18 mouse cellular contexts compared by ENCODE assay signal in genomic region chr11:53528397-53529252, GRCm38 (mm10). TPM values are rescaled to one million over a fixed set of nuclear protein-coding genes. Genes with fewer than 3 reads are reported as not detected.
DNase-seq lines count a peak whose midpoint lies in the region; ATAC-seq and TF ChIP-seq lines count a peak whose summit lies in the region.
"Had no signal": no experiment of that assay in that cellular context is flagged by ENCODE, and none has a peak within 500 bp of the region (broad histone marks: within the 10 kb centered on the region; RNA-seq: fewer than 3 reads in every experiment).

No protein-coding gene starts in this region.

- H3K9me3 ChIP-seq in forebrain, embryonic 10.5 days: no peaks in the 10 kb centered on the region
- H3K9me3 ChIP-seq in forebrain, embryonic 16.5 days (ENCODE audit: control insufficient read depth, low read length): no peaks in the 10 kb centered on the region
- no peaks in the 10 kb centered on the region for H3K9me3 ChIP-seq in hindbrain, postnatal 0 days (ENCODE audit: low read length)
- H3K9me3 ChIP-seq in hindbrain, embryonic 16.5 days (ENCODE audit: control insufficient read depth, low read length): no peaks in the 10 kb centered on the region
- H3K9me3 ChIP-seq in MEL (replicated peaks; ENCODE audit: insufficient read depth, low read length): no peaks in the 10 kb centered on the region
- H3K9me3 ChIP-seq in liver, embryonic 13.5 days (replicated peaks): no peaks in the 10 kb centered on the region
- H3K9me3 ChIP-seq: embryonic facial prominence, embryonic 13.5 days; hindbrain, embryonic 12.5 days had no signal

- H3K4me1 ChIP-seq in forebrain, embryonic 10.5 days: peaks cover 51% of the 10 kb centered on the region
- H3K4me1 ChIP-seq in forebrain, embryonic 16.5 days (replicated peaks; ENCODE audit: control insufficient read depth, insufficient read depth, low read length): peaks cover 17% of the 10 kb centered on the region
- peaks cover 3% of the 10 kb centered on the region for H3K4me1 ChIP-seq in hindbrain, postnatal 0 days (ENCODE audit: insufficient read depth, low read length)
- H3K4me1 ChIP-seq in hindbrain, embryonic 16.5 days (ENCODE audit: control insufficient read depth, insufficient read depth, low read depth, low read length): no peaks in the 10 kb centered on the region; the same call in 1 of the 2 replicates
- peaks cover 31 to 69% of the 10 kb centered on the region in 2 experiments for H3K4me1 ChIP-seq in MEL (ENCODE audit: control insufficient read depth in 1 of 2, insufficient read depth in 2 of 2, low read length in 2 of 2)
- H3K4me1 ChIP-seq in liver, embryonic 13.5 days (replicated peaks): peaks cover 81% of the 10 kb centered on the region

- TF ChIP-seq EP300 in MEL (IDR thresholded peaks at IDR 0.05; ENCODE audit: low read depth in 1 of 2, low read length in 2 of 2): peak; percentile 76 to 90

- ATAC-seq in forebrain, embryonic 16.5 days: no peak
- no peak for ATAC-seq in hindbrain, postnatal 0 days
- ATAC-seq in hindbrain, embryonic 16.5 days: no peak
- peak; percentile 39 for ATAC-seq in liver, embryonic 13.5 days (ENCODE audit: low read depth)
- ATAC-seq: midbrain, embryonic 16.5 days had no signal

- DNase-seq in forebrain, embryonic 10.5 days (ENCODE audit: extremely low spot score, low spot score): no peak
- no peak for DNase-seq in hindbrain, postnatal 0 days (ENCODE audit: low spot score)
- peak; percentile 70 for DNase-seq in MEL (ENCODE audit: low read depth, low spot score)
- DNase-seq in liver, embryonic 13.5 days: no peak
- DNase-seq in kidney, adult 11 months: no peak
- no peak for DNase-seq in layer of hippocampus, postnatal 25 days (ENCODE audit: extremely low spot score in 1 of 2, low spot score in 1 of 2)

- H3K27ac ChIP-seq in forebrain, embryonic 10.5 days: 0 out of 2 replicates have a peak overlapping the region, but pooled peaks have one; percentile 16
- H3K27ac ChIP-seq in forebrain, embryonic 16.5 days (ENCODE audit: low read length): no peak overlapping the region
- H3K27ac ChIP-seq in hindbrain, postnatal 0 days: no peak overlapping the region
- no peak overlapping the region for H3K27ac ChIP-seq in hindbrain, embryonic 16.5 days (ENCODE audit: low read depth, low read length)
- H3K27ac ChIP-seq in MEL (ENCODE audit: control insufficient read depth, low read depth, low read length): peak overlapping the region; percentile 51
- peak overlapping the region; percentile 23; the same call in 1 of the 2 replicates for H3K27ac ChIP-seq in liver, embryonic 13.5 days
- H3K27ac ChIP-seq: embryonic facial prominence, embryonic 13.5 days; hindbrain, embryonic 12.5 days; liver, embryonic 14.5 days had no signal

- peaks cover 16% of the 10 kb centered on the region for H3K36me3 ChIP-seq in forebrain, embryonic 10.5 days (replicated peaks)
- no peaks in the 10 kb centered on the region for H3K36me3 ChIP-seq in forebrain, embryonic 16.5 days (ENCODE audit: control insufficient read depth, insufficient read depth)
- peaks cover 4% of the 10 kb centered on the region for H3K36me3 ChIP-seq in hindbrain, postnatal 0 days (ENCODE audit: insufficient read depth, low read length)
- peaks cover 3% of the 10 kb centered on the region; the same call in 1 of the 2 replicates for H3K36me3 ChIP-seq in hindbrain, embryonic 16.5 days (ENCODE audit: control insufficient read depth, insufficient read depth, low read length)
- peaks cover 24 to 62% of the 10 kb centered on the region in 2 experiments for H3K36me3 ChIP-seq in MEL (ENCODE audit: control insufficient read depth in 1 of 2, insufficient read depth in 2 of 2, low read length in 2 of 2)
- peaks cover 45% of the 10 kb centered on the region for H3K36me3 ChIP-seq in liver, embryonic 13.5 days

- H3K79me2 ChIP-seq in MEL (ENCODE audit: control insufficient read depth, insufficient read depth, low read length, poor library complexity): peaks cover 78% of the 10 kb centered on the region

- no peak overlapping the region for H3K4me3 ChIP-seq in forebrain, embryonic 10.5 days
- H3K4me3 ChIP-seq in forebrain, embryonic 16.5 days (replicated peaks; ENCODE audit: low read length): no peak overlapping the region
- H3K4me3 ChIP-seq in hindbrain, postnatal 0 days (ENCODE audit: low read length): no peak overlapping the region
- H3K4me3 ChIP-seq in hindbrain, embryonic 16.5 days (ENCODE audit: low read length): no peak overlapping the region
- H3K4me3 ChIP-seq in MEL (ENCODE audit: control insufficient read depth in 1 of 2, insufficient read depth in 1 of 2, low read depth in 2 of 2, low read length in 2 of 2): no peak overlapping the region
- H3K4me3 ChIP-seq in liver, embryonic 13.5 days (replicated peaks): no peak overlapping the region
- H3K4me3 ChIP-seq: embryonic facial prominence, embryonic 13.5 days; hindbrain, embryonic 12.5 days had no signal

- no peak for TF ChIP-seq POLR2A in MEL (IDR thresholded peaks at IDR 0.05; ENCODE audit: control insufficient read depth in 1 of 2, insufficient read depth in 1 of 2, low read depth in 1 of 2, low read length in 2 of 2, poor library complexity in 1 of 2)

- no peak overlapping the region for H3K4me2 ChIP-seq in forebrain, embryonic 16.5 days (ENCODE audit: low read length)
- peak overlapping the region; percentile 8; the same call in 1 of the 2 replicates for H3K4me2 ChIP-seq in hindbrain, postnatal 0 days (ENCODE audit: low read depth, low read length)
- H3K4me2 ChIP-seq in hindbrain, embryonic 16.5 days (ENCODE audit: low read length): no peak overlapping the region
- H3K4me2 ChIP-seq in liver, embryonic 13.5 days: no peak overlapping the region
- H3K4me2 ChIP-seq: embryonic facial prominence, embryonic 13.5 days had no signal

- no peak for TF ChIP-seq RAD21 in MEL (IDR thresholded peaks at IDR 0.05; ENCODE audit: low read depth, low read length)

- TF ChIP-seq CTCF in hindbrain, postnatal 0 days (IDR thresholded peaks at IDR 0.05; ENCODE audit: low read depth): no peak
- TF ChIP-seq CTCF in MEL (IDR thresholded peaks at IDR 0.05 in 2 of 3, conservative IDR thresholded peaks at IDR 0.05 in 1 of 3; ENCODE audit: control insufficient read depth in 1 of 3, insufficient read depth in 1 of 3, low read depth in 2 of 3, low read length in 3 of 3, poor library complexity in 1 of 3, severe bottlenecking in 1 of 3): no peak

- no peaks in the 10 kb centered on the region for H3K27me3 ChIP-seq in forebrain, embryonic 10.5 days (ENCODE audit: poor library complexity, severe bottlenecking)
- no peaks in the 10 kb centered on the region for H3K27me3 ChIP-seq in forebrain, embryonic 16.5 days (replicated peaks; ENCODE audit: control insufficient read depth, insufficient read depth, low read length)
- H3K27me3 ChIP-seq in hindbrain, postnatal 0 days (ENCODE audit: insufficient read depth, low read length): no peaks in the 10 kb centered on the region
- H3K27me3 ChIP-seq in hindbrain, embryonic 16.5 days (replicated peaks; ENCODE audit: control insufficient read depth, insufficient read depth, low read length): no peaks in the 10 kb centered on the region
- no peaks in the 10 kb centered on the region for H3K27me3 ChIP-seq in MEL (ENCODE audit: control insufficient read depth in 1 of 2, insufficient read depth in 2 of 2, low read length in 2 of 2)
- no peaks in the 10 kb centered on the region for H3K27me3 ChIP-seq in liver, embryonic 13.5 days
- H3K27me3 ChIP-seq: embryonic facial prominence, embryonic 13.5 days had no signal

- WGBS in forebrain, embryonic 10.5 days: 84% methylated on average over 9 of the region's 9 CpGs
- WGBS in forebrain, embryonic 16.5 days: 84% methylated on average over 9 of the region's 9 CpGs
- WGBS in hindbrain, postnatal 0 days: 83% methylated on average over 8 of the region's 9 CpGs
- 79% methylated on average over 9 of the region's 9 CpGs for WGBS in hindbrain, embryonic 16.5 days
- 44% methylated on average over 9 of the region's 9 CpGs for WGBS in liver, embryonic 13.5 days (ENCODE audit: insufficient replicate concordance)

- no peak overlapping the region for H3K9ac ChIP-seq in forebrain, embryonic 16.5 days (replicated peaks; ENCODE audit: low read depth, low read length)
- H3K9ac ChIP-seq in hindbrain, postnatal 0 days (replicated peaks; ENCODE audit: low read length): no peak overlapping the region
- no peak overlapping the region for H3K9ac ChIP-seq in hindbrain, embryonic 16.5 days (ENCODE audit: low read depth, low read length)
- peak overlapping the region; percentile 25 for H3K9ac ChIP-seq in MEL (ENCODE audit: control insufficient read depth, low read depth, low read length, poor library complexity, severe bottlenecking)
- peak overlapping the region; percentile 49; the same call in 1 of the 2 replicates for H3K9ac ChIP-seq in liver, embryonic 13.5 days
- H3K9ac ChIP-seq: embryonic facial prominence, embryonic 13.5 days; hindbrain, embryonic 12.5 days; liver, embryonic 14.5 days had no signal

RNA-seq across cellular contexts. Expression of gene Sept8, which starts 9.6 kb away (rescaled TPM):
- 22.7 and 22.9 TPM in 2 replicates for polyA plus RNA-seq in forebrain, embryonic 10.5 days (2016; fragmentation: Nextera tagmentation; extraction: Ambion mirVana)
- polyA plus RNA-seq in forebrain, embryonic 16.5 days (2015; fragmentation: Nextera tagmentation; extraction: Ambion mirVana): 23.3 and 25.6 TPM in 2 replicates
- total RNA-seq in hindbrain, postnatal 0 days (2014; rRNA removed): 55.3 and 56.6 TPM in 2 replicates
- 19.1 and 20.9 TPM in 2 replicates for polyA plus RNA-seq in hindbrain, postnatal 0 days (2015; fragmentation: Nextera tagmentation; extraction: Ambion mirVana)
- 23.1 and 23.4 TPM in 2 replicates for polyA plus RNA-seq in hindbrain, embryonic 16.5 days (2015; fragmentation: Nextera tagmentation; extraction: Ambion mirVana)
- 199 and 278 TPM in 2 replicates for total RNA-seq in MEL (2012; rRNA removed)
- polyA plus RNA-seq in MEL (2012; ENCODE audit: insufficient read depth in 1 of 2, insufficient read length in 2 of 2, low read depth in 1 of 2, low replicate concordance in 2 of 2, missing spikeins in 1 of 2): 100 to 1,000 TPM; 196 to 294 TPM
- polyA plus RNA-seq in liver, embryonic 13.5 days (2015; fragmentation: Nextera tagmentation; extraction: Ambion mirVana): 21.9 and 26.6 TPM in 2 replicates
- 100 to 1,000 TPM; 252 to 260 TPM for total RNA-seq in layer of hippocampus, postnatal 25 days (2021)

RNA-seq across cellular contexts. Expression of gene Kif3a, which starts 38.6 kb away (rescaled TPM):
- polyA plus RNA-seq in forebrain, embryonic 10.5 days (2016; fragmentation: Nextera tagmentation; extraction: Ambion mirVana): 78.4 and 82.2 TPM in 2 replicates
- polyA plus RNA-seq in forebrain, embryonic 16.5 days (2015; fragmentation: Nextera tagmentation; extraction: Ambion mirVana): 268 and 295 TPM in 2 replicates
- total RNA-seq in hindbrain, postnatal 0 days (2014; rRNA removed): 73.7 and 82.9 TPM in 2 replicates
- polyA plus RNA-seq in hindbrain, postnatal 0 days (2015; fragmentation: Nextera tagmentation; extraction: Ambion mirVana): 332 and 344 TPM in 2 replicates
- 306 and 352 TPM in 2 replicates for polyA plus RNA-seq in hindbrain, embryonic 16.5 days (2015; fragmentation: Nextera tagmentation; extraction: Ambion mirVana)
- 13.6 and 14.2 TPM in 2 replicates for total RNA-seq in MEL (2012; rRNA removed)
- polyA plus RNA-seq in MEL (2012; ENCODE audit: insufficient read depth in 1 of 2, insufficient read length in 2 of 2, low read depth in 1 of 2, low replicate concordance in 2 of 2, missing spikeins in 1 of 2): 10 to 100 TPM; 17.1 to 88.3 TPM
- polyA plus RNA-seq in liver, embryonic 13.5 days (2015; fragmentation: Nextera tagmentation; extraction: Ambion mirVana): 13.3 and 13.8 TPM in 2 replicates
- 100 to 1,000 TPM; 120 to 131 TPM for total RNA-seq in layer of hippocampus, postnatal 25 days (2021)

RNA-seq across cellular contexts. Expression of gene Sowaha, which starts 48.6 kb away (rescaled TPM):
- polyA plus RNA-seq in forebrain, embryonic 10.5 days (2016; fragmentation: Nextera tagmentation; extraction: Ambion mirVana): 0.46 and 0.97 TPM in 2 replicates
- polyA plus RNA-seq in forebrain, embryonic 16.5 days (2015; fragmentation: Nextera tagmentation; extraction: Ambion mirVana): 1.9 and 2.2 TPM in 2 replicates
- 8.7 and 10.6 TPM in 2 replicates for total RNA-seq in hindbrain, postnatal 0 days (2014; rRNA removed)
- polyA plus RNA-seq in hindbrain, postnatal 0 days (2015; fragmentation: Nextera tagmentation; extraction: Ambion mirVana): 4.1 and 4.2 TPM in 2 replicates
- polyA plus RNA-seq in hindbrain, embryonic 16.5 days (2015; fragmentation: Nextera tagmentation; extraction: Ambion mirVana): 1.5 TPM in 2 replicates
- total RNA-seq in MEL (2012; rRNA removed): not detected in 2 replicates
- not detected for polyA plus RNA-seq in MEL (2012; ENCODE audit: insufficient read depth in 1 of 2, insufficient read length in 2 of 2, low read depth in 1 of 2, low replicate concordance in 2 of 2, missing spikeins in 1 of 2)
- polyA plus RNA-seq in liver, embryonic 13.5 days (2015; fragmentation: Nextera tagmentation; extraction: Ambion mirVana): 11.0 and 13.2 TPM in 2 replicates
- 100 to 1,000 TPM; 125 to 132 TPM for total RNA-seq in layer of hippocampus, postnatal 25 days (2021)
- polyA plus RNA-seq: C2C12 had no signal

RNA-seq across cellular contexts. Expression of gene Gm9945, which starts 48.7 kb away (rescaled TPM):
- polyA plus RNA-seq in forebrain, embryonic 10.5 days (2016; fragmentation: Nextera tagmentation; extraction: Ambion mirVana): 0.30 TPM in 1 of 2 replicates, not detected in the other
- polyA plus RNA-seq in forebrain, embryonic 16.5 days (2015; fragmentation: Nextera tagmentation; extraction: Ambion mirVana): not detected in 2 replicates
- total RNA-seq in hindbrain, postnatal 0 days (2014; rRNA removed): not detected in 2 replicates
- 0.39 and 0.53 TPM in 2 replicates for polyA plus RNA-seq in hindbrain, postnatal 0 days (2015; fragmentation: Nextera tagmentation; extraction: Ambion mirVana)
- polyA plus RNA-seq in hindbrain, embryonic 16.5 days (2015; fragmentation: Nextera tagmentation; extraction: Ambion mirVana): 0.34 TPM in 1 of 2 replicates, not detected in the other
- not detected in 2 replicates for total RNA-seq in MEL (2012; rRNA removed)
- not detected for polyA plus RNA-seq in MEL (2012; ENCODE audit: insufficient read depth in 1 of 2, insufficient read length in 2 of 2, low read depth in 1 of 2, low replicate concordance in 2 of 2, missing spikeins in 1 of 2)
- polyA plus RNA-seq in liver, embryonic 13.5 days (2015; fragmentation: Nextera tagmentation; extraction: Ambion mirVana): 0.53 and 0.59 TPM in 2 replicates
- 1 to 10 TPM; 1.8 to 2.5 TPM for total RNA-seq in layer of hippocampus, postnatal 25 days (2021)
- total RNA-seq: adrenal gland, adult 2 months; gastrocnemius, adult 18-20 months had no signal
- polyA plus RNA-seq: adrenal gland, adult 2 months; C2C12; embryonic facial prominence, embryonic 13.5 days; hindbrain, embryonic 12.5 days; kidney, embryonic 16.5 days; midbrain, embryonic 16.5 days; thymus, postnatal 0 days had no signal

RNA-seq across cellular contexts. Expression of gene Gm9837, which starts 58.3 kb away (rescaled TPM):
- polyA plus RNA-seq in forebrain, embryonic 10.5 days (2016; fragmentation: Nextera tagmentation; extraction: Ambion mirVana): not detected in 2 replicates
- polyA plus RNA-seq in forebrain, embryonic 16.5 days (2015; fragmentation: Nextera tagmentation; extraction: Ambion mirVana): not detected in 2 replicates
- not detected in 2 replicates for total RNA-seq in hindbrain, postnatal 0 days (2014; rRNA removed)
- polyA plus RNA-seq in hindbrain, postnatal 0 days (2015; fragmentation: Nextera tagmentation; extraction: Ambion mirVana): not detected in 2 replicates
- polyA plus RNA-seq in hindbrain, embryonic 16.5 days (2015; fragmentation: Nextera tagmentation; extraction: Ambion mirVana): not detected in 2 replicates
- total RNA-seq in MEL (2012; rRNA removed): not detected in 2 replicates
- polyA plus RNA-seq in MEL (2012; ENCODE audit: insufficient read depth in 1 of 2, insufficient read length in 2 of 2, low read depth in 1 of 2, low replicate concordance in 2 of 2, missing spikeins in 1 of 2): not detected
- not detected in 2 replicates for polyA plus RNA-seq in liver, embryonic 13.5 days (2015; fragmentation: Nextera tagmentation; extraction: Ambion mirVana)
- total RNA-seq in layer of hippocampus, postnatal 25 days (2021): not detected
- total RNA-seq: adrenal gland, adult 2 months; gastrocnemius, adult 18-20 months; layer of hippocampus, postnatal 14 days had no signal
- polyA plus RNA-seq: adrenal gland, adult 2 months; C2C12; embryonic facial prominence, embryonic 13.5 days; hindbrain, embryonic 12.5 days; kidney, embryonic 16.5 days; liver, embryonic 14.5 days; midbrain, embryonic 16.5 days; thymus, postnatal 0 days had no signal

Comparison
In these comparisons a context has a peak if more than half of its experiments do, and no peak if none do; other contexts are left out.
1. H3K27ac ChIP-seq: peak in forebrain, embryonic 10.5 days (single experiment), MEL (single experiment) and liver, embryonic 13.5 days (single experiment); none in forebrain, embryonic 16.5 days (single experiment), hindbrain, postnatal 0 days (single experiment) and hindbrain, embryonic 16.5 days (single experiment).
2. H3K9ac ChIP-seq: peak in MEL (single experiment) and liver, embryonic 13.5 days (single experiment); none in forebrain, embryonic 16.5 days (single experiment), hindbrain, postnatal 0 days (single experiment) and hindbrain, embryonic 16.5 days (single experiment).